Mouse (Mus musculus): ENCODE data around the gene Vdr. TPM values are rescaled to one million over a fixed set of nuclear protein-coding genes. Genes with fewer than 3 reads are reported as not detected.

The Vdr gene
- total RNA-seq, 2 experiments from 2014 or later: 6.4 to 33.3 TPM

GRCm38 (mm10) chr15:97849116-97849911 lies 61.1 kb downstream of the Vdr start:
- peak; percentile 84 for DNase-seq

- DNase-seq: no peak
These were observed 62.6 kb downstream of the Vdr start for GRCm38 (mm10) chr15:97847866-97848265.

GRCm38 (mm10) chr15:97847285-97847684 lies 63.1 kb downstream of the Vdr start:
- DNase-seq: no peak

- no peak for DNase-seq
These were observed 64.1 kb downstream of the Vdr start for GRCm38 (mm10) chr15:97846121-97846882.

- DNase-seq: no peak
These were observed 66.1 kb downstream of the Vdr start, which contains the start of gene Hdac7 for GRCm38 (mm10) chr15:97844037-97845034. Gene Hdac7, minus strand, starts transcription at chr15:97844502.

- no peak for DNase-seq
These were observed 67.2 kb downstream of the Vdr start for GRCm38 (mm10) chr15:97843247-97843651.

GRCm38 (mm10) chr15:97842058-97842457 lies 68.4 kb downstream of the Vdr start:
- DNase-seq: no peak

GRCm38 (mm10) chr15:97841383-97841782 lies 69.0 kb downstream of the Vdr start:
- DNase-seq: no peak

- DNase-seq: peak in 1 of 2 experiments; percentile 35
These were observed 69.6 kb downstream of the Vdr start for GRCm38 (mm10) chr15:97840781-97841180.

- DNase-seq: peak; percentile 79 to 87
These were observed 70.4 kb downstream of the Vdr start for GRCm38 (mm10) chr15:97839991-97840455.

- no peak for DNase-seq
These were observed 71.0 kb downstream of the Vdr start for GRCm38 (mm10) chr15:97839473-97839872.

- DNase-seq: no peak
These were observed 71.4 kb downstream of the Vdr start for GRCm38 (mm10) chr15:97839012-97839411.

- peak in 1 of 2 experiments; percentile 21 for DNase-seq
These were observed 72.0 kb downstream of the Vdr start for GRCm38 (mm10) chr15:97838395-97838794.

- DNase-seq: peak in 1 of 2 experiments; percentile 23
These were observed 72.9 kb downstream of the Vdr start for GRCm38 (mm10) chr15:97837491-97838061.

- DNase-seq: no peak
These were observed 73.6 kb downstream of the Vdr start for GRCm38 (mm10) chr15:97836894-97837247.

GRCm38 (mm10) chr15:97836153-97836893 lies 74.1 kb downstream of the Vdr start:
- peak in 1 of 2 experiments; percentile 14 for DNase-seq

GRCm38 (mm10) chr15:97832764-97833479 lies 77.5 kb downstream of the Vdr start:
- no peak for DNase-seq

- DNase-seq: peak in 1 of 2 experiments; percentile 73
These were observed 78.3 kb downstream of the Vdr start for GRCm38 (mm10) chr15:97831987-97832640.

GRCm38 (mm10) chr15:97831242-97831986 lies 79.0 kb downstream of the Vdr start:
- peak; percentile 75 to 86 for DNase-seq
